Mouse (Mus musculus) MEL (cell line): ENCODE measurements around the gene Gpam. TPM values are rescaled to one million over a fixed set of nuclear protein-coding genes. Genes with fewer than 3 reads are reported as not detected.

Experiments used
- DNase-seq: peaks from one replicate; pipeline ENCODE4 v3.0.0; 2011; ENCODE audit warnings: low read depth, low spot score
- H3K27ac ChIP-seq: 2 replicates; pipeline ENCODE4 v1.5.1; 2012; ENCODE audit warnings: low read depth, mild to moderate bottlenecking, control low read depth, low read length, moderate library complexity; ENCODE audit not compliant: control insufficient read depth
- H3K27me3 ChIP-seq, 2 experiments: fragments of 150-350 bp in 1 of 2; sonication (generic) in 1 of 2; 2 replicates each; pipeline ENCODE4 v1.6.1; 2012; ENCODE audit warnings: low read length in 2 of 2, mild to moderate bottlenecking in 2 of 2, improper control_type of control experiment in 1 of 2, moderate library complexity in 1 of 2; ENCODE audit not compliant: insufficient read depth in 2 of 2, control insufficient read depth in 1 of 2
- H3K36me3 ChIP-seq, 2 experiments: 2 replicates each; pipeline ENCODE4 v1.6.1; 2012 to 2014; ENCODE audit warnings: low read length in 2 of 2, improper control_type of control experiment in 1 of 2, inconsistent platforms in 1 of 2, mild to moderate bottlenecking in 1 of 2; ENCODE audit not compliant: insufficient read depth in 2 of 2, control insufficient read depth in 1 of 2
- H3K4me1 ChIP-seq, 2 experiments: fragments of 150-350 bp in 1 of 2; sonication (generic) in 1 of 2; 2 replicates each; pipeline ENCODE4 v1.6.1; 2012; ENCODE audit warnings: low read length in 2 of 2, improper control_type of control experiment in 1 of 2, mild to moderate bottlenecking in 1 of 2; ENCODE audit not compliant: insufficient read depth in 2 of 2, control insufficient read depth in 1 of 2
- H3K4me3 ChIP-seq, 2 experiments: fragments of 150-350 bp in 1 of 2; sonication (generic) in 1 of 2; 2 replicates each; pipeline ENCODE4 v1.5.1; 2012; ENCODE audit warnings: low read depth in 2 of 2, low read length in 2 of 2, mild to moderate bottlenecking in 2 of 2, moderate library complexity in 2 of 2, control low read depth in 1 of 2, improper control_type of control experiment in 1 of 2; ENCODE audit not compliant: control insufficient read depth in 1 of 2, insufficient read depth in 1 of 2
- H3K79me2 ChIP-seq: 2 replicates; pipeline ENCODE4 v1.6.1; 2012; ENCODE audit warnings: mild to moderate bottlenecking, low read length, moderate library complexity; ENCODE audit not compliant: control insufficient read depth, poor library complexity, insufficient read depth
- H3K9ac ChIP-seq: 2 replicates; pipeline ENCODE4 v1.6.1; 2012; ENCODE audit warnings: low read depth, mild to moderate bottlenecking, control low read depth, low read length, moderate library complexity; ENCODE audit not compliant: control insufficient read depth, poor library complexity, severe bottlenecking
- H3K9me3 ChIP-seq: fragments of 150-350 bp; sonication (generic); replicated peaks from 2 replicates; pipeline ENCODE4 v1.6.1; 2012; ENCODE audit warnings: mild to moderate bottlenecking, low read length, improper control_type of control experiment, moderate library complexity; ENCODE audit not compliant: insufficient read depth
- BHLHE40 ChIP-seq: IDR thresholded peaks from 2 replicates; pipeline ENCODE4 v1.6.1; 2012; ENCODE audit warnings: low read depth, mild to moderate bottlenecking, inconsistent platforms, low read length, improper control_type of control experiment, borderline replicate concordance
- CHD2 ChIP-seq: IDR thresholded peaks from 2 replicates; pipeline ENCODE4 v1.6.1; 2011; ENCODE audit warnings: low read length, improper control_type of control experiment
- CTCF ChIP-seq, 3 experiments: IDR thresholded peaks in 2 of 3; conservative IDR thresholded peaks in 1 of 3; 2 replicates each; pipeline ENCODE4 v1.5.1; 2011 to 2012; ENCODE audit warnings: low read length in 3 of 3, low read depth in 2 of 3, mild to moderate bottlenecking in 2 of 3, improper control_type of control experiment in 1 of 3, inconsistent platforms in 1 of 3, mixed read lengths in 1 of 3, moderate library complexity in 1 of 3; ENCODE audit not compliant: control insufficient read depth in 1 of 3, insufficient read depth in 1 of 3, poor library complexity in 1 of 3, severe bottlenecking in 1 of 3
- EP300 ChIP-seq, 2 experiments: IDR thresholded peaks; 2 replicates each; pipeline ENCODE4 v1.6.1; 2011; ENCODE audit warnings: improper control_type of control experiment in 2 of 2, low read length in 2 of 2, low read depth in 1 of 2, mild to moderate bottlenecking in 1 of 2
- ETS1 ChIP-seq: IDR thresholded peaks from 2 replicates; pipeline ENCODE4 v1.6.1; 2012; ENCODE audit warnings: low read depth, mild to moderate bottlenecking, inconsistent platforms, low read length, improper control_type of control experiment, moderate library complexity
- GABPA ChIP-seq: IDR thresholded peaks from 2 replicates; pipeline ENCODE4 v1.6.1; 2012; ENCODE audit warnings: low read depth, mild to moderate bottlenecking, inconsistent platforms, low read length, improper control_type of control experiment, moderate library complexity
- GATA1 ChIP-seq: IDR thresholded peaks from 2 replicates; pipeline ENCODE4 v1.6.1; 2011; ENCODE audit warnings: low read depth, low read length, improper control_type of control experiment
- JUND ChIP-seq: IDR thresholded peaks from 2 replicates; pipeline ENCODE4 v1.6.1; 2011; ENCODE audit warnings: low read depth, mild to moderate bottlenecking, improper control_type of control experiment, low read length
- KAT2A ChIP-seq: conservative IDR thresholded peaks from 2 replicates; pipeline ENCODE4 v1.6.1; 2012; ENCODE audit warnings: low read depth, low read length, improper control_type of control experiment, inconsistent platforms
- MAFK ChIP-seq: IDR thresholded peaks from 2 replicates; pipeline ENCODE4 v1.6.1; 2011; ENCODE audit warnings: low read depth, mild to moderate bottlenecking, low read length, improper control_type of control experiment, borderline replicate concordance
- MAX ChIP-seq: IDR thresholded peaks from 2 replicates; pipeline ENCODE4 v1.6.1; 2011; ENCODE audit warnings: low read length, improper control_type of control experiment
- MXI1 ChIP-seq: IDR thresholded peaks from 2 replicates; pipeline ENCODE4 v1.6.1; 2011; ENCODE audit warnings: mild to moderate bottlenecking, low read depth, low read length, improper control_type of control experiment
- MYB ChIP-seq: IDR thresholded peaks from 2 replicates; pipeline ENCODE4 v1.6.1; 2011; ENCODE audit warnings: mild to moderate bottlenecking, low read depth, low read length, improper control_type of control experiment
- NELFE ChIP-seq: IDR thresholded peaks from 2 replicates; pipeline ENCODE4 v1.6.1; 2011; ENCODE audit warnings: low read depth, low read length, improper control_type of control experiment
- NRF1 ChIP-seq: IDR thresholded peaks from 2 replicates; pipeline ENCODE4 v1.6.1; 2014; ENCODE audit warnings: low read depth, mild to moderate bottlenecking, inconsistent platforms, low read length, improper control_type of control experiment, moderate library complexity; ENCODE audit not compliant: poor library complexity, insufficient read depth, severe bottlenecking
- POLR2A ChIP-seq, 2 experiments: IDR thresholded peaks; 2 replicates each; pipeline ENCODE4 v1.6.1; 2011 to 2012; ENCODE audit warnings: low read length in 2 of 2, mild to moderate bottlenecking in 2 of 2, control low read depth in 1 of 2, improper control_type of control experiment in 1 of 2, low read depth in 1 of 2, moderate library complexity in 1 of 2; ENCODE audit not compliant: control insufficient read depth in 1 of 2, insufficient read depth in 1 of 2, poor library complexity in 1 of 2
- POLR2AphosphoS2 ChIP-seq: IDR thresholded peaks from 2 replicates; pipeline ENCODE4 v1.6.1; 2011; ENCODE audit warnings: low read length, improper control_type of control experiment
- POLR2AphosphoS5 ChIP-seq: IDR thresholded peaks from 2 replicates; pipeline ENCODE4 v1.6.1; 2012; ENCODE audit warnings: low read depth, borderline replicate concordance, mild to moderate bottlenecking, inconsistent platforms, low read length, moderate library complexity, mixed read lengths
- RCOR1 ChIP-seq: IDR thresholded peaks from 2 replicates; pipeline ENCODE4 v1.6.1; 2012; ENCODE audit warnings: low read depth, mild to moderate bottlenecking, inconsistent platforms, low read length, improper control_type of control experiment
- SIN3A ChIP-seq: IDR thresholded peaks from 2 replicates; pipeline ENCODE4 v1.6.1; 2012; ENCODE audit warnings: low read length, improper control_type of control experiment, inconsistent platforms
- TBP ChIP-seq: IDR thresholded peaks from 2 replicates; pipeline ENCODE4 v1.8.0; 2011; ENCODE audit warnings: low read depth, low read length, improper control_type of control experiment
- TCF12 ChIP-seq: IDR thresholded peaks from 2 replicates; pipeline ENCODE4 v1.6.1; 2014; ENCODE audit warnings: low read depth, mild to moderate bottlenecking, inconsistent platforms, low read length, improper control_type of control experiment, moderate library complexity
- UBTF ChIP-seq: IDR thresholded peaks from 2 replicates; pipeline ENCODE4 v1.6.1; 2012; ENCODE audit warnings: low read depth, mild to moderate bottlenecking, inconsistent platforms, low read length, improper control_type of control experiment, moderate library complexity, borderline replicate concordance; ENCODE audit not compliant: insufficient read depth
- USF1 ChIP-seq: IDR thresholded peaks from 2 replicates; pipeline ENCODE4 v1.6.1; 2014; ENCODE audit warnings: low read depth, mild to moderate bottlenecking, inconsistent platforms, low read length, improper control_type of control experiment, moderate library complexity
- USF2 ChIP-seq, 2 experiments: IDR thresholded peaks; 2 replicates each; pipeline ENCODE4 v1.6.1; 2011 to 2012; ENCODE audit warnings: improper control_type of control experiment in 2 of 2, low read length in 2 of 2, borderline replicate concordance in 1 of 2, inconsistent platforms in 1 of 2, low read depth in 1 of 2, mild to moderate bottlenecking in 1 of 2; ENCODE audit not compliant: insufficient read depth in 1 of 2
- ZC3H11A ChIP-seq: IDR thresholded peaks from 2 replicates; pipeline ENCODE4 v1.6.1; 2012; ENCODE audit warnings: low read depth, mild to moderate bottlenecking, inconsistent platforms, low read length, improper control_type of control experiment
- ZKSCAN1 ChIP-seq: IDR thresholded peaks from 2 replicates; pipeline ENCODE4 v1.6.1; 2012; ENCODE audit warnings: low read depth, mild to moderate bottlenecking, inconsistent platforms, low read length, improper control_type of control experiment, moderate library complexity
- ZMIZ1 ChIP-seq: IDR thresholded peaks from 2 replicates; pipeline ENCODE4 v1.6.1; 2012; ENCODE audit warnings: low read depth, mild to moderate bottlenecking, inconsistent platforms, low read length, improper control_type of control experiment, moderate library complexity
- ZNF384 ChIP-seq: IDR thresholded peaks from 2 replicates; pipeline ENCODE4 v1.6.1; 2012; ENCODE audit warnings: low read depth, mild to moderate bottlenecking, inconsistent platforms, low read length, improper control_type of control experiment
- polyA plus RNA-seq, 2 experiments: library from polyadenylated mRNA; stranded (reverse) in 1 of 2; unstranded in 1 of 2; fragments of >175 nt in 1 of 2; fragments of >200 nt in 1 of 2; gene quantifications; 2 replicates each; pipeline versions ENCODE4 v1.2.1 to v1.2.4; 2012; ENCODE audit warnings: low replicate concordance in 2 of 2, low read depth in 1 of 2; ENCODE audit not compliant: insufficient read length in 2 of 2, insufficient read depth in 1 of 2, missing spikeins in 1 of 2
- total RNA-seq: library from RNA; depleted of rRNA; stranded (reverse); fragments of 300-350 nt; gene quantifications from 2 replicates; pipeline ENCODE4 v1.2.3, GENCODE M21; 2012

The Gpam gene
- total and polyA plus RNA-seq, 3 experiments = 26.2 to 327 (median 37.1) TPM

DNA sequence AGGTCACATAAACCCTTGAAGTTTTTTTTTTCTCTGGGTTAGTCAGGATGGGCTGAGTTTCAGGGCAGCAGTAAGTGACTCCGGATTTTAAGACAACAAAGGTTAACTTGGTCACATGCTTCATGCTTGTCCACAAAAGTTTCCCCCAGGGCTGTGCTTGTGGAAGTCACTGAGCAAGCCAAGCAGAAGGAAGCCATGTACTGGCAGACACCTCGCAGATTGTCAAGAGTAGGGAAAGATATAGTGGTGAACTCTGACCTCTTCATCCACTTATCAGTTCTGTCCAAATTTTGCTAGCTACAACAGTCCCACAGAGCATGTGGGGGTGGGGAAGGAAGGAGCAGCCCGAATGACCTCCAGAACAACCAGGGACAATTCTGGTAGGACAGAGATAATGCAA, 19.1 kb downstream of the Gpam start:
- Histone ChIP-seq H3K4me3 (no peak overlapping the region), H3K4me1 (no peaks in the 10 kb centered on the region), H3K9ac (no peak overlapping the region), H3K9me3 (no peaks in the 10 kb centered on the region), H3K36me3 (no peaks in the 10 kb centered on the region), H3K79me2 (no peaks in the 10 kb centered on the region)
- TF ChIP-seq POLR2A (IDR thresholded peaks at IDR 0.05; ENCODE audit: control insufficient read depth in 1 of 2, insufficient read depth in 1 of 2, low read depth in 1 of 2, low read length in 2 of 2, poor library complexity in 1 of 2) (no peak), KAT2A (no peak), RCOR1 (no peak), NRF1 (no peak), JUND (no peak), TBP (no peak), MYB (no peak), MXI1 (no peak), ZC3H11A (no peak), POLR2AphosphoS2 (no peak), GABPA (no peak), ETS1 (no peak), USF1 (no peak), GATA1 (no peak), EP300 (IDR thresholded peaks at IDR 0.05; ENCODE audit: low read depth in 1 of 2, low read length in 2 of 2) (no peak), SIN3A (no peak), ZMIZ1 (no peak), MAX (no peak)
- TF ChIP-seq, all 39 proteins: peak for 0
- DNase-seq = no peak
- peaks cover 19 to 26% of the 10 kb centered on the region in 2 experiments for H3K27me3 ChIP-seq
- H3K27ac ChIP-seq = no peak overlapping the region

DNA sequence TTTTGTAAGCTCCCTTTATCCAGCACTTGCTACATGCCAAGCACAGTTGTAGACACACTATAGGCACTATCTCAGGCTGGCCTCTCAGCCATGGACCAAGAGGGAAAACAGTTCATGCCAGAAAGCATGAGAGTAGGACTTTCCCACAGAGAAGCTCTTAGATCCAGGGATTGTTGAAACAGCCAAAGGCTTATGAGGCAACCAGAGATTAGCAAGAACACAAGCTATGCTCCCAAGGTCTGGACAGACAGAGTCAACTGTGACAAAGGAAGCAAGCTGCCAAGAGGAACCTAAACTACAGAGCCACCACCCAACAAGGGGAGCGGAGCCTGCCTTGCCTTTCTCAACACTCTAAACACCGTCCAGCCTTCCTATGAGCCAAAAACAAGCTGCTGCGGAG, 21.1 kb downstream of the Gpam start:
- peaks cover 18 to 23% of the 10 kb centered on the region in 2 experiments for H3K27me3 ChIP-seq
- no peak for DNase-seq
- H3K4me1 ChIP-seq = no peaks in the 10 kb centered on the region
- no peaks in the 10 kb centered on the region; the same call in 1 of the 2 replicates for H3K79me2 ChIP-seq
- no peak overlapping the region for H3K27ac ChIP-seq
- H3K36me3 ChIP-seq = no peaks in the 10 kb centered on the region
- TF ChIP-seq BHLHE40 (no peak), ZMIZ1 (no peak), USF2 (IDR thresholded peaks at IDR 0.05; ENCODE audit: borderline replicate concordance in 1 of 2, insufficient read depth in 1 of 2, low read depth in 1 of 2, low read length in 2 of 2) (no peak), ZNF384 (no peak), TCF12 (no peak), POLR2A (IDR thresholded peaks at IDR 0.05; ENCODE audit: control insufficient read depth in 1 of 2, insufficient read depth in 1 of 2, low read depth in 1 of 2, low read length in 2 of 2, poor library complexity in 1 of 2) (no peak), CHD2 (no peak), MAFK (no peak), POLR2AphosphoS5 (no peak), JUND (no peak), NELFE (no peak), CTCF (IDR thresholded peaks at IDR 0.05 in 2 of 3, conservative IDR thresholded peaks at IDR 0.05 in 1 of 3; ENCODE audit: control insufficient read depth in 1 of 3, insufficient read depth in 1 of 3, low read depth in 2 of 3, low read length in 3 of 3, poor library complexity in 1 of 3, severe bottlenecking in 1 of 3) (no peak), UBTF (no peak), ZKSCAN1 (no peak), NRF1 (no peak), USF1 (no peak), SIN3A (no peak)
- H3K4me3 ChIP-seq = no peak overlapping the region
- H3K9ac ChIP-seq = no peak overlapping the region
- H3K9me3 ChIP-seq = no peaks in the 10 kb centered on the region
